Mouse (Mus musculus): ENCODE results near the gene 4930451I11Rik.
A peak's percentile ranks its signal among the peaks of the same experiment; 100 is the strongest.

4930451I11Rik gene

GRCm38 (mm10) chr7:126799468-126800268, 31.8 kb downstream of the 4930451I11Rik start:
- DNase-seq (ENCODE audit: low spot score): no peak

- peak; percentile 83 for DNase-seq (ENCODE audit: low spot score)
Measured at GRCm38 (mm10) chr7:126799050-126799467, 32.4 kb downstream of the 4930451I11Rik start.

GRCm38 (mm10) chr7:126798127-126799049, 33.1 kb downstream of the 4930451I11Rik start:
- no peak for DNase-seq (ENCODE audit: low spot score)

- no peak for DNase-seq (ENCODE audit: low spot score)
Measured at GRCm38 (mm10) chr7:126797411-126798126, 33.9 kb downstream of the 4930451I11Rik start, which contains the start of gene Fam57b. Gene Fam57b (plus strand): TSS chr7:126797668.

- DNase-seq (ENCODE audit: low spot score): no peak
Measured at GRCm38 (mm10) chr7:126796350-126796932, 35.0 kb downstream of the 4930451I11Rik start.

GRCm38 (mm10) chr7:126795387-126796317, 35.8 kb downstream of the 4930451I11Rik start:
- DNase-seq (ENCODE audit: low spot score): no peak

- no peak for DNase-seq (ENCODE audit: low spot score)
Measured at GRCm38 (mm10) chr7:126794271-126794605, 37.2 kb downstream of the 4930451I11Rik start.

- DNase-seq (ENCODE audit: low spot score): no peak
Measured at GRCm38 (mm10) chr7:126793456-126794270, 37.8 kb downstream of the 4930451I11Rik start.

- no peak for DNase-seq (ENCODE audit: low spot score)
Measured at GRCm38 (mm10) chr7:126792721-126793443, 38.6 kb downstream of the 4930451I11Rik start.

- DNase-seq (ENCODE audit: low spot score): peak; percentile 83
Measured at GRCm38 (mm10) chr7:126791851-126792720, 39.4 kb downstream of the 4930451I11Rik start, which contains the start of gene Ppp4c. Gene Ppp4c (minus strand): TSS chr7:126792496.

- DNase-seq (ENCODE audit: low spot score): no peak
Measured at GRCm38 (mm10) chr7:126789141-126789540, 42.3 kb downstream of the 4930451I11Rik start.

GRCm38 (mm10) chr7:126786142-126786541, 45.3 kb downstream of the 4930451I11Rik start:
- DNase-seq (ENCODE audit: low spot score): no peak

- DNase-seq (ENCODE audit: low spot score): no peak
Measured at GRCm38 (mm10) chr7:126785056-126785455, 46.4 kb downstream of the 4930451I11Rik start.

- DNase-seq (ENCODE audit: low spot score): no peak
Measured at GRCm38 (mm10) chr7:126784469-126784868, 47.0 kb downstream of the 4930451I11Rik start.

- DNase-seq (ENCODE audit: low spot score): no peak
Measured at GRCm38 (mm10) chr7:126782693-126783092, 48.7 kb downstream of the 4930451I11Rik start.

- no peak for DNase-seq (ENCODE audit: low spot score)
Measured at GRCm38 (mm10) chr7:126781661-126782370, 49.6 kb downstream of the 4930451I11Rik start.

- no peak for DNase-seq (ENCODE audit: low spot score)
Measured at GRCm38 (mm10) chr7:126780971-126781635, 50.3 kb downstream of the 4930451I11Rik start, which contains the start of gene Tbx6. Gene Tbx6 (plus strand): TSS chr7:126781483.
